Mouse (Mus musculus): ENCODE results near the gene Syce2. TPM values are rescaled to one million over a fixed set of nuclear protein-coding genes. Genes with fewer than 3 reads are reported as not detected.
A peak's percentile ranks its signal among the peaks of the same experiment; 100 is the strongest.

Gene Syce2
- polyA plus RNA-seq, 1 experiment from 2014 or later: 82.7 TPM

DNA sequence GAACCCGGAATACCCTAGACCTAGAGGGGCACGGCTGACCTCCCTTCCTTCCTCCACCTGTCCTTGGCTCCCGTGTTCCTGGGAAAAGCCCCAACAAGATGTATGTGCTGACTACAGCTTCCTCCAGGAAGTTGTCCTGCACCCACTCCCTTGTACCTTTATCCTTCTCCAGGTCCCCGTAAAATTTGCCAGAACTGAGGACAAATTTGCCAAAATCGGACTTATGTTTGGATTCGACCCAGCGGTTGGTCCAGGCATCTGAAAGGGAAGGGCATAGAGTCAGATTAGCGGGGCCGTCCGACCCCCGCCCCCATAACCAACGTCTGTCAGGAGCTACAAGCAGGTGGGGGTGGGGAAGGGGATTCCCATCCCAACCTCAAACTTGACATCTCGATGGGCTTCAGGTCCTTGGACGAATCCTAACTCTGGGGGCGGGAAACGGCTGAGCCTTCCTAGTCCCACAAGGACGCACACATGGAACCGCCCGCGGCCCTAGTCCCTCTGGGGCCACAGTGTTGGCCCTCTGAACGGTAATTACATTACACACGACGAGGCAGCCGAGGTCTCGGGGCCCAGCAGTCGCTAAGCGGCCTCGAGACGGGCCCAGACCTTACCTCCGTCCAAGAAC is 25.7 kb upstream of the Syce2 start:
- Histone ChIP-seq H3K27ac (peak overlapping the region; percentile 81; the same call in 1 of the 2 replicates), H3K4me2 (replicated peaks) (peak overlapping the region; percentile 88), H3K4me1 (peaks cover 42% of the 10 kb centered on the region), H3K9ac (peak overlapping the region; percentile 98), H3K36me3 (peaks cover 41% of the 10 kb centered on the region), H3K27me3 (no peaks in the 10 kb centered on the region), H3K9me3 (no peaks in the 10 kb centered on the region), H3K4me3 (peak overlapping the region; percentile 98)
- peak; percentile 7 for ATAC-seq (ENCODE audit: low FRiP score, low read depth)
- WGBS: under 1% methylated on average over 30 of the region's 30 CpGs

DNA sequence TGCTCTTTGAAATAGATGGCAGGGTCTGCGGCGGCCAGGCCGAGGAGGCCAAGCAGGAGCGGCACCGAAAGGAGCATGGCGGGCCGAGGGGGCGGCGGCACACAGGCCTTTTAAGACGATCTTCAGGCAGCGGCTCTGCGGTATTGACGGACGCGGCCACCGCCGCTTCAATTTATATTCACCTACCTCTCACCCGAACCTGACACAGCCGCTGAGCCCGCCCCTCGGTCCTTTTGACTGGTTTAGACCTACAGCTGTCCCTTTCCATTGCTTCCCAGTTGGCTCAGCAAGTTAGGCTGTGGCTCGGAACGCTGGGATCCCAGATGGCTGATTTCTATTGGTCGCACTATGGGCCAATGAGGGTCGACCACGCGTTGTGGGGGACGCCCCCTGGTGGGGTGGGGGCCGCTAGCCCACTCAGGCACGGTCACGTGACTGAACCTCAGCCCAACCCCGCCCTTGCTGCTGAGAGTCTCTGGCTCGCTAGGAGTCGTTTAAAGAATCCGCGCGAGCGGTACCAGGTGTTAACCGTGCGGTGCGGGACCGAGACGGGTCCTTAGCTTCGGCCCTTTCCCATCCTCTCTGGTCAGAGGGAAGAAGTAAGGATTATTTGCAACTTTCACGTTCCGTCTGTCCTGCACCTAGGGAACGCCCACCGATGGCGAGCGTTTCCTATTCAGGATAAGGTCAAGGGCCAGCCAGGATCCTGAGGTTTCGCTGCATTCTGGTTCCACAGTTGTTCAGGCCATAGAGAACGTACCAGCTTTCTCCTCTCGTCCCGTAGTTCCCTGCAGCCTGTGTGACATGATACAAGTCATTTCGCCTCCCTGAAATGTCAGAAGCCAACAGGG is 25.0 kb upstream of the Syce2 start, which contains the start of gene Calr:
Gene Calr (minus strand): TSS at position 213 of the 851 bp plus-strand sequence.
- H3K27ac ChIP-seq: peak within 1 kb of the TSS; percentile 81; the same call in 1 of the 2 replicates
- H3K27me3 ChIP-seq: no peaks in the 10 kb centered on the region
- peaks cover 34% of the 10 kb centered on the region for H3K36me3 ChIP-seq
- H3K4me3 ChIP-seq: peak within 1 kb of the TSS; percentile 98
- under 1% methylated on average over 55 of the region's 55 CpGs for WGBS
- peaks cover 39% of the 10 kb centered on the region for H3K4me1 ChIP-seq
- H3K4me2 ChIP-seq (replicated peaks): peak within 1 kb of the TSS; percentile 88
- peak within 1 kb of the TSS; percentile 98 for H3K9ac ChIP-seq
- H3K9me3 ChIP-seq: no peaks in the 10 kb centered on the region
- ATAC-seq (ENCODE audit: low FRiP score, low read depth): peak; percentile 100

DNA sequence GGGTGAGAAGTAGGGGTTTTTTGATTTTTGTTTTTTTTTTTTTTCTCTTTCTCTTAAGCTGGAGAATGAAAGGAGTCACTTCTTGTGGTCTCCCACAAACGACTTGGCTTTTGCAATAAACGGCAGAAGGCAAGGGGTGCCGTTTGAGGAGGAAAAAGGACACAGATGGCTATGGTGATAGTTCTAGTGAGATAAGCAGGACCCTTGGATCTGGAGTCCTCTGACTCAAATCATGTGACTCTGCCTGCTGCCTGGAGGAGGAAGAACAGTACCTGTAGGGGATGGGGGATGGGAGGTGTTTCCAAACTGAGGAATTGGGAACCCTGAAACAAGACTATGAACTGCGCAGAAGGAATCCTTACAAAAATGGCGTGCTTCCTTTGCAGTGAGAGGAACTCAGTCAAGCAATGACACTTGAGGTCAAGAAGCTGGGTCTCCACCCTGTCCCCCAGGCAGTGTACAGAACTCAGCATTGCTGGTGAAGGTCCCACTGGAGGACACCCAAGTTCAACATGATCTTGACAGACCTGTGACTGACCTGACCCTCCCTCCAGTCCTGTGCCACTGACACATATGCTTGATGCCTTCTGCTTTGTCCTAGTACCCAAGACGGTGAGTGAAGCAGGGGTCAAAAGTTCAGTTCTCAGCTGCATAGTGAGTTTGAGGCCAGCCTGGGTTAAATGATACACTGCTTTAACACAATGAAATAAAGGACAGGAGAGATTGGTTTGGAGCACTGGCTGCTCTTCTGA is 24.1 kb upstream of the Syce2 start:
- Histone ChIP-seq H3K4me3 (peak overlapping the region; percentile 98), H3K4me2 (replicated peaks) (peak overlapping the region; percentile 77), H3K9ac (peak overlapping the region; percentile 73), H3K36me3 (peaks cover 25% of the 10 kb centered on the region), H3K27ac (peak overlapping the region; percentile 77; the same call in 1 of the 2 replicates), H3K4me1 (peaks cover 35% of the 10 kb centered on the region), H3K27me3 (no peaks in the 10 kb centered on the region), H3K9me3 (no peaks in the 10 kb centered on the region)
- ATAC-seq (ENCODE audit: low FRiP score, low read depth): no peak
- 45% methylated on average over 6 of the region's 6 CpGs for WGBS

GRCm38 (mm10) chr8:84856434-84856833 is 15.5 kb upstream of the Syce2 start:
- H3K4me3 ChIP-seq: peak overlapping the region; percentile 89; the same call in 1 of the 2 replicates
- H3K36me3 ChIP-seq: peaks cover 28% of the 10 kb centered on the region
- ATAC-seq (ENCODE audit: low FRiP score, low read depth): no peak
- WGBS: 92% methylated on average over 3 of the region's 3 CpGs
- H3K4me1 ChIP-seq: peaks cover 13% of the 10 kb centered on the region
- no peak overlapping the region for H3K9ac ChIP-seq
- no peak overlapping the region for H3K4me2 ChIP-seq (replicated peaks)
- H3K27me3 ChIP-seq: no peaks in the 10 kb centered on the region
- no peak overlapping the region for H3K27ac ChIP-seq
- H3K9me3 ChIP-seq: no peaks in the 10 kb centered on the region

GRCm38 (mm10) chr8:84856864-84857441 is 15.0 kb upstream of the Syce2 start, which contains the start of gene Farsa:
TSS of gene Farsa (plus strand) at chr8:84856989.
- Histone ChIP-seq H3K36me3 (peaks cover 33% of the 10 kb centered on the region), H3K27me3 (no peaks in the 10 kb centered on the region), H3K4me2 (replicated peaks) (peak within 1 kb of the TSS; percentile 94), H3K4me1 (peaks cover 13% of the 10 kb centered on the region), H3K4me3 (peak within 1 kb of the TSS; percentile 89), H3K27ac (peak within 1 kb of the TSS; percentile 48; the same call in 1 of the 2 replicates), H3K9me3 (no peaks in the 10 kb centered on the region), H3K9ac (peak within 1 kb of the TSS; percentile 86)
- under 1% methylated on average over 39 of the region's 39 CpGs for WGBS
- ATAC-seq (ENCODE audit: low FRiP score, low read depth): peak; percentile 92

DNA sequence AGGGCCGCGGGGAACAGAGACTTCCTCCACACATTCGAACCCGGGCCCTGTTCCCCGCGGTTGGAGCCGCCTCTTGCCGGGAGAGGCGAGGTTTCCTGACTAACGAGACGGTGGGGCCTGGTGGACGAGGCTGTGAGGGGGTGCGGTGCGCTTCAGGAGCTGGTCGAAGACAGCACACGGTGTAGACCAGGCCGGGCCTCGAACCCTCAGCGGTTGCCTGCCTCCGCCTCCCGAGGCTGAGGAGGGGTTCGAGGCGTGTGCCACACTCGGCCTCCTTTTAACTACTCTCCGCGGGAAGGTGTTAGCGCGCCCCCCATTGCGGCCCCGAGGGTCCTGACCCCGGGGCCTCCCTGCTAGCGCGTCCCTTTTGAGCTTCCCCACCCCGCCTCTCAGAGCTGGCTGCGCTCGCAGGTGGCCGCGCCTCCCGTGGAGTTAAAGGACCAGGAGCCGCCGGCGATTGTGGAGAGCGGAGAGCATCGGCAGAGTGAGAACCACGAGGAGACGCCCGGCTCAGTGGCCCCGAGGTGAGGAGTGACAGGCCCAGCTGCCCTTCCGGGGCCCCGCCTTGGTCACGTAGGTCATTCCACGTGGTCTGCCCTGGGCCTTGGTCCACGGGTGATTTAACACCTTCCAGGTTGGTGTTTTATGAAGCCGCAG is 526 bp downstream of the Syce2 start:
- 2% methylated on average over 54 of the region's 54 CpGs for WGBS
- H3K9ac ChIP-seq: peak overlapping the region; percentile 66
- ATAC-seq (ENCODE audit: low FRiP score, low read depth): peak; percentile 66; the same call in 1 of the 2 replicates
- H3K4me1 ChIP-seq: peaks cover 17% of the 10 kb centered on the region
- H3K27me3 ChIP-seq: no peaks in the 10 kb centered on the region
- H3K9me3 ChIP-seq: no peaks in the 10 kb centered on the region
- peak overlapping the region; percentile 53 for H3K4me3 ChIP-seq
- H3K4me2 ChIP-seq (replicated peaks): peak overlapping the region; percentile 97
- peaks cover 23% of the 10 kb centered on the region for H3K36me3 ChIP-seq
- no peak overlapping the region for H3K27ac ChIP-seq

DNA sequence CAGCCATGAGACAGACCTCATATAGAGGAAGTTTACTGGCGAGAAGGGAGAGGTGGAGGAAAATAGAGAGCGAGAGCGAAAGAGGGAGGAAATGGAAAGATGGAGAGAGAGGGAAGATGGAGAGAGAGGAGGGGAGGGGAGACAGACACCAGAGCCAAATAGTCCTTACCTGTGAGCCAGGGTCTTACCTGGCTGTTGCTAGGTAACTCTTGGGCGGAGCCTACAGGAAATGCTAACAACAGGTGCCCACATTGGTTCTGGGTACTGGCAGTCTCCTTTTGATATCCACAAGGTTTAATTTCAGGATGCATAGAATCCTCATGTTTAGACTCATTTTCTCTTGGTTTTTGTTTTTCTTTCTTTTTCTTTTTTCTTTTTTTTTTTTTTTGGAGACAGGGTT is 1.1 kb downstream of the Syce2 start:
- no peak overlapping the region for H3K27ac ChIP-seq
- H3K4me3 ChIP-seq: peak overlapping the region; percentile 53
- peak overlapping the region; percentile 97 for H3K4me2 ChIP-seq (replicated peaks)
- peaks cover 17% of the 10 kb centered on the region for H3K36me3 ChIP-seq
- no peaks in the 10 kb centered on the region for H3K27me3 ChIP-seq
- no peak for ATAC-seq (ENCODE audit: low FRiP score, low read depth)
- H3K9ac ChIP-seq: peak overlapping the region; percentile 66
- H3K9me3 ChIP-seq: no peaks in the 10 kb centered on the region
- WGBS: 69% methylated on average over 4 of the region's 4 CpGs
- H3K4me1 ChIP-seq: peaks cover 17% of the 10 kb centered on the region

DNA sequence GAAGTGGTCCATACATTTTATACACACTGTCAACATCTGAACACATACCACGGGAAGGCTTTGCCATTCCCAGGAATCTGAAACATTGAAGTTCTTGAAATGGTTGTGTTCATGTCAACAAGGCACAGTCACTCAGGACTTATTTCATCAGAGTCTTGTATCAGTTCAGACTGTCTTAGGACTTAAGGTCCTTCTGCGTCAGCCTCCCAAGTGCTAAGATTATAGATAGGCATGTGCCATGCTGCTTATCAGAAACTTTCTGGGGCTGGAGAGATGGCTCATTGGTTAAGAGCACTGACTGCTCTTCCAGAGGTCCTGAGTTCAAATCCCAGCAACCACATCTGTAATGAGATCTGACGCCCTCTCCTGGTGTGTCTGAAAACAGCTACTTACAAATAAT is 2.4 kb downstream of the Syce2 start:
- Histone ChIP-seq H3K9ac (no peak overlapping the region), H3K4me3 (no peak overlapping the region), H3K4me1 (peaks cover 17% of the 10 kb centered on the region), H3K27ac (no peak overlapping the region), H3K4me2 (replicated peaks) (no peak overlapping the region), H3K36me3 (peaks cover 4% of the 10 kb centered on the region), H3K27me3 (no peaks in the 10 kb centered on the region), H3K9me3 (no peaks in the 10 kb centered on the region)
- 93% methylated on average over 3 of the region's 3 CpGs for WGBS
- ATAC-seq (ENCODE audit: low FRiP score, low read depth): no peak

GRCm38 (mm10) chr8:84877297-84878035 is 5.6 kb downstream of the Syce2 start:
- H3K4me1 ChIP-seq: peaks cover 7% of the 10 kb centered on the region
- no peak overlapping the region for H3K27ac ChIP-seq
- H3K36me3 ChIP-seq: no peaks in the 10 kb centered on the region
- H3K9me3 ChIP-seq: no peaks in the 10 kb centered on the region
- no peak overlapping the region for H3K9ac ChIP-seq
- ATAC-seq (ENCODE audit: low FRiP score, low read depth): no peak
- no peak overlapping the region for H3K4me3 ChIP-seq
- WGBS: 78% methylated on average over 3 of the region's 3 CpGs
- H3K4me2 ChIP-seq (replicated peaks): no peak overlapping the region
- H3K27me3 ChIP-seq: no peaks in the 10 kb centered on the region

- Histone ChIP-seq H3K9me3 (no peaks in the 10 kb centered on the region), H3K9ac (no peak overlapping the region), H3K27ac (no peak overlapping the region), H3K27me3 (no peaks in the 10 kb centered on the region), H3K4me3 (no peak overlapping the region), H3K4me2 (replicated peaks) (no peak overlapping the region), H3K4me1 (no peaks in the 10 kb centered on the region), H3K36me3 (0 out of 2 replicates have a peak, but pooled peaks cover 5% of the 10 kb centered on the region)
- 63% methylated on average over 1 of the region's 1 CpGs for WGBS
- ATAC-seq (ENCODE audit: low FRiP score, low read depth): no peak
These were observed 7.0 kb downstream of the Syce2 start for GRCm38 (mm10) chr8:84878915-84879314.

All from limb, embryonic 13.5 days (tissue).